Mouse (Mus musculus): ENCODE results near the gene Btbd6. TPM values are rescaled to one million over a fixed set of nuclear protein-coding genes. Genes with fewer than 3 reads are reported as not detected.

The Btbd6 gene
- polyA plus RNA-seq, 1 experiment = 25.7 TPM

GRCm38 (mm10) chr12:113004993-113005392, 28.7 kb downstream of the Btbd6 start:
- no peak for DNase-seq (ENCODE audit: low read depth)

DNA sequence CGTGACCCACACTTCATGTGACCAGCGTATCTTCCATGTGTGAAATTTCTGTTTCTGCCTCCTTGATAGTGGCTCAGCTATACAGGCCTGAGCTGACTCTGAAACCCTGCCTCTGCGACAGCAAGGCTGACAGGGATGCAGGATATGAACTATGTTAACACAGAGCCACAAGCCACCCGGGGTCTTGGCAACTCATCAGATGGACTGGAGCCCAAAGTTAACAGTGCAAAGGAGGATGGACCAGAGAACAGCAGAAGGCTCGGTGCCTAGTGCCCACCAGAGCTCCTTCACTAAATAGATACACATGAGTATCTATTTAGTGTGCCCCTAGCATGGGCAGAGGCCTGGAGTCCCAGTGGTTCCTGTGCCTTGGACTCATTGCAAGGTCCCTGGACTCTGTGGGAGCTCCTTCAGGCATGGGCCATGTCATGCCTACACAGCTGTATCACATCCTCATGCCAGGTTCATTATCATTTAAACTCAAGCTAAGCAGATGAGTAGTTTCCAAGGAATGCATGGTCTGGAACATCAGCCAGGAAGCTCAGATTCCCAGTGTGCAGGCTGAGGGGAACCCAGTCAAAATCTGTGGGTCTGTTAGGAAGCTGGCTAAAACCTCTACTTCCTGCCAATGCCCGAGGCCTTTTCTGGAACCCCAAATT, 35.5 kb downstream of the Btbd6 start:
- no peak for DNase-seq (ENCODE audit: low read depth)

- DNase-seq (ENCODE audit: low read depth) = no peak
These were observed 36.2 kb downstream of the Btbd6 start for GRCm38 (mm10) chr12:113012443-113012842.

DNA sequence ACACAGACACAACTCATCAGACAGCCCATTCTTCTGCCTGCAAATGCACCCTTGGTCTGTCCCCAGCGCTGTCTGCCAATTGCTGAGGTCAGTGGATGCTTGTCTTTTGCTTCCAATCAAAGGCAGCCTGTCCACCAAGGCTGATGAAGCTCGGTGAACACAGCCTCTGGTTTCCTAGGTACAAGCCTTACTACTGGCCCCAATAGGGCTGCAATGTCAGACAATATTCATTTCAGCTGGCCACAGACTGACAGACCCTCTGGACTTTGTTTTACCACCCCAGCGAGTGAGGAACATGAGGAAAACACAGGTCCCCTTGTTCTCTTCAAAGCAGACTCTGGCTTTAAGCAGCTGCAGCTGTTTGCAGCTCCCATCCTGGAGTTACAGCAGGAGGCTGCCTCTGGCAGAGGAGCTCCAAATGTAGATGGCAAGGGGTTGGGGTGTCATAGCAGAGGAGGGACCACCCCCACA, 36.8 kb downstream of the Btbd6 start:
- no peak for DNase-seq (ENCODE audit: low read depth)

GRCm38 (mm10) chr12:113013604-113014558, 37.6 kb downstream of the Btbd6 start, which contains the start of gene Pacs2:
TSS of gene Pacs2 (plus strand) at chr12:113014508.
- no peak for DNase-seq (ENCODE audit: low read depth)

DNA sequence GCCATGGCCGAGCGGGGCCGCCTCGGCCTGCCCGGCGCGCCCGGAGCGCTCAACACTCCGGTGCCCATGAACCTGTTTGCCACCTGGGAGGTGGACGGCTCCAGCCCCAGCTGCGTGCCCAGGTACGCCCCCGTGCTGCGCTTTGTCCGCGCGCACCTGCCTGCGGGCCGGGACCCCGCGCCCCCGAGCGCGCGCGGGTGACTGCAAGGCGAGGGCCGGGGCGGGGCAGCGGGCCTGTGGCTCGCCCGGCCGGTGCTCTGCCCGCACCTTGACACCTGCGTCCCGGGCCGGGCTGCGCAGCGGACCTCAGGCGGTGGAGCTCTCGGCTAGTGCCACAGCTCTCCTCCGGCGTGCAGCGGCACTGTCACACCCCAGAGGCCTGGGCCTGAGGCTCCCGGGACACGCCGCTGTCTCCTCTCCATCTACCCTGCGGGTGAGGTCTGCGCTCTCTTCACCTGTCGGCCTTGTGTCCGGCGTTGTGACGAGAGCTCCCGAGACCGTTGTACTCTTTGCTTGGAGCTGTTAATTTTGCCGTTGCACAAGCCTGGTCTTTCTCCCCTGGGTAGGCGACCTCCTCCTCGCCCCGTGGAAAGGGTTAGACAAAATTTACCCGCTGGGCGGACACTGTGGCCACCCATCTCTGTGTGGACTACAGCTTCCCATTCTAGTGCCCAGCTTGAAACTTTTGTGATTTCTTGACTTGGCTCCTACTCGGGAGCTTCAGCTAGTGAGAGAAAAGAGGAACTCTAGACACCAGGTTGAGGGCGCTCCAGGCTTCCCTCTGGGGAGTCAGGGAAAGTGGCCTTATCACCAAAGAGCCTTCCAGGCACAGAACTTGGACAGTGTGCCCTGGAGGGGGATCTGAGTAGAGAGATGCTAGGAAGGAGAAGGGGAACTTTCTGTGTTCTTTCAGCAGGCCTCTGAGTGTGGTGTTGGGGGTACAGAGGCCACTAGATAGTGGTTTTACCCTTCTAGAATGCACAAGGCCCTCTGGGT, 38.6 kb downstream of the Btbd6 start:
- DNase-seq (ENCODE audit: low read depth) = no peak

- DNase-seq (ENCODE audit: low read depth) = no peak
These were observed 39.7 kb downstream of the Btbd6 start for GRCm38 (mm10) chr12:113015956-113016355.

DNA sequence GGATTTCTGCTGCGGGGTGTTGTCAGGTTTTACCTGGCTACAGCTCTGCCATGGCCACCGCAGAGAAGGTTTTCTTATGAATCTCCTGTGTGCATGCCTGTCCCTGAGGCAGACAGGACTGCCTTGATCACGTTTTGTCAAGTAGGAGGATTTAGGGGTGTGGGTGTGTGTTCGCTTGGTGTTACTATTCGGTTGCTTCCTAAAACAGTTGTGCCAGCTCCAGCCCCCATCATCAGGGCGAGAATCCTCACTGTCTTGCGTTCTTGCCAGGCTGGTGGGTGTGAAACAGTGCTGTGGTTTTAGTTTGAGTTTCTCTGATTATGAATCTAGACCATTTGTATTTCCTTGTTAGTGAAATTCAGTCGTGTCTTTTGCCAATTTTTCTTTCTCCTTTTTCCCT, 40.7 kb downstream of the Btbd6 start:
- DNase-seq (ENCODE audit: low read depth) = no peak

DNA sequence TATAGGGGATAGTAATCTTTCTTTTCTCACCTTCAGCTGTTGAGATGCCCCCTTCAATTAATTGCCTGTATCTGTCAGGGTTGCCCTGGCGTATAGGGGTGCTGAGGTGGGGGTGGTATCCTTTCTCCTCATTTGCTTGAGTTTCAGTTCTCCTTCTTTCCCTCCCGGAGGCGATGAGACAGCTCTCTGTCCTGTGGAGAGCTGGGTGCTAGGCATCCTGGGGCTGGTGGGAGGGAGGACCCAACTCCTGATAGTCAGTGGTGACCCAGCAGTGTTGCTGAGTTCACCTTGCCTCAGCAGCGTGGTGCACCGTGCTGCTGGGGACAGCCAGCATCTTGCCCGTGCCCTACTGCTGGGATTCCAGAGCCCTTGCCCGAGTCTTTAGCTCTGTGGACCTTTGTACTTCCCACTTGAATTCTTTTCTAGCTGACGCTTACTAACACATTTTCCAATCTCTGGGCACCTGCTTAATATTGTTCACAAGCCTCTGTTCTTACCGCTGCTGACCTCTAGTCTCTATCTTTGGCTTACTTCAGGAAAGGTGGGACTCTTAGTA, 41.2 kb downstream of the Btbd6 start:
- DNase-seq (ENCODE audit: low read depth) = no peak

GRCm38 (mm10) chr12:113018763-113019162, 42.5 kb downstream of the Btbd6 start:
- no peak for DNase-seq (ENCODE audit: low read depth)

DNA sequence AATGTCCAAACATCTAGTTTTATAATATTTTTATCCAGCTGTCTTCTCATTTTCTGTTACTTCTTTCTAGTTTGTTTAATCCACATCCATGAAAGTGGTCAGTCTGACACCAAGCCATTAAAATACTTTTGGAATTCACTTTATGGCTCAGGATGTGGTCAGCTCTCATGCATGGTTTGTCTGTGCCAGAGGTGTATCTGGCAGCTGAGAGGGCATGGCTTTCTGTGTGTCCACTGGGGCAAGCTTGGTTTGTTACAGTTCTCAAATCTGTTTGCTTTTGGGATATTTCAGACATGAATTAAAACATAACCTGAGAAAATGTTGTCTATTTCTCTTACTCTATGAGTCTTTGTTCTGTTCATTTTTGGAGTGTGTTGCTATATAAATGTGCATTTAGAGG, 45.2 kb downstream of the Btbd6 start:
- no peak for DNase-seq (ENCODE audit: low read depth)

DNA sequence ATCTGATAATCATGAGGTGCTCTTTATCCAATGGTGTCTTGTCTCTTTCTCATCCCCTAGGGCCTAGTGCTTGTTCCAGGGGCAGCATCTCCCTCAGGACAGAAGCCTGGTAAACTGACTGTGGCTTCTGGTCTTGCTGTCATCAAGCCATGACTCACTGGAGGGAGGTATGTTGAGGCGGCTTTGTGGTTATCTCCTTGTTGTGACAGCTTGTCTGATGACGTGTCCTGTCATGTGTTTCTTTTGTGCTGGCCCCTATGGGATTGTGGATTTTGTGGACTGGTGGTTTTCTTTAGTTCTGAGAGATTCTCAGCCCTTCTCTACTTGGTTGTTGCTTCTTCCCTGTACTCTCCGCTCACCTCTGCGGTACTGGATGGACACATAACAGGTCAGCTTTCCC, 46.8 kb downstream of the Btbd6 start:
- DNase-seq (ENCODE audit: low read depth) = no peak

DNA sequence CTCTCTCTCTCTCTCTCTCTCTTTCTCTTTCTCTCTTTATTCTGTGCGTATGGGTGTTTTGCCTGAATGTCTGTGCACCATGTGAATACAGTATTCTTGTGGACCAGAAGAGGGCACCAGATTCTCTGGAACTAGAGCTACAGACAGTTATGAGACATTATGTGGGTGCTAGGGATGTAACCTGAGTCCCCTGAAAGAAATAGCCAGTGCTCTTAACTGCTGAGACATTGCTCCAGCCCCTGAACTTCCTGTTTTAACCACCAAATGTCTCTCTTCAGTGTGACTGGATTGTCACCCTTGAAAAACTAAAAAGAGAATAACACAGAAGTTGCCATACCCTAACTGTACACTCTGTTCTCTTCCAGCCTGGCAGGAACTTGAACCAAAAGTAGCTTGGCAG, 50.3 kb downstream of the Btbd6 start:
- DNase-seq (ENCODE audit: low read depth) = no peak

GRCm38 (mm10) chr12:113027495-113027894, 51.2 kb downstream of the Btbd6 start:
- no peak for DNase-seq (ENCODE audit: low read depth)

DNA sequence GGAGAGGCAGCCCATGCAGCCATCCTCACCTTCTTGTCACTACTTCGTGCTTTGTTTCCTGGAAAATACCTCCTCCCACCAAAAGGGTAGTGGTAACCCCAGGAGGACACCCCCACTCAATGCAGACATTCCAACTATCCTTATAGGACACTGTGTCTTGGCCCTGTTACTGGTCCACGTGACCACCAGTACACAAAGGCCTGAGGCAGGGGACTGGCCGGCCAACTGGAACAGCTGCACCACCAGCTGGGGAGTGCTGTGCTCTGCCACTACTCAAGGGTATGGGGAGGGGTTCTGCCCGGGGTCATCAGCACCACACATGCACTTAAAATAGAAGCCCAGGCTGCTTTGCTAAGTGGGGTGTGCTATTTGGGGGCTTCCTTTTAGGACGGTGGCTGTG, 51.8 kb downstream of the Btbd6 start:
- no peak for DNase-seq (ENCODE audit: low read depth)

Other genes starting within 250 kb of the Btbd6 start
- 53.6 and 55.4 TPM in 2 replicates for gene Pld4, start 215.8 kb upstream of the Btbd6 start, polyA plus RNA-seq (2012; rRNA removed)
- 4.7 and 5.2 TPM in 2 replicates for gene Ahnak2, start 173.8 kb upstream of the Btbd6 start, polyA plus RNA-seq (2012; rRNA removed)
- 8.3 and 9.7 TPM in 2 replicates for gene Clba1, start 167.5 kb upstream of the Btbd6 start, polyA plus RNA-seq (2012; rRNA removed)
- gene Cdca4, start 147.1 kb upstream of the Btbd6 start, polyA plus RNA-seq (2012; rRNA removed) = 16.2 and 17.9 TPM in 2 replicates
- gene Gpr132, start 108.3 kb upstream of the Btbd6 start, polyA plus RNA-seq (2012; rRNA removed) = 2.6 and 3.7 TPM in 2 replicates
- 39.4 and 46.9 TPM in 2 replicates for gene Jag2, start 46.7 kb upstream of the Btbd6 start, polyA plus RNA-seq (2012; rRNA removed)
- 47.3 and 51.0 TPM in 2 replicates for gene Nudt14, start 34.4 kb upstream of the Btbd6 start, polyA plus RNA-seq (2012; rRNA removed)
- 66.2 and 80.9 TPM in 2 replicates for gene Brf1, start 24.2 kb downstream of the Btbd6 start, polyA plus RNA-seq (2012; rRNA removed)
- gene Pacs2, start 38.0 kb downstream of the Btbd6 start, polyA plus RNA-seq (2012; rRNA removed) = 39.0 and 39.1 TPM in 2 replicates
- gene Tex22, start 98.0 kb downstream of the Btbd6 start, polyA plus RNA-seq (2012; rRNA removed) = 1.1 and 2.4 TPM in 2 replicates
- gene Mta1, start 121.8 kb downstream of the Btbd6 start, polyA plus RNA-seq (2012; rRNA removed) = 52.1 and 58.6 TPM in 2 replicates
- gene Crip2, start 163.8 kb downstream of the Btbd6 start, polyA plus RNA-seq (2012; rRNA removed) = 250 and 281 TPM in 2 replicates
- 9,197 and 10,915 TPM in 2 replicates for gene Crip1, start 169.8 kb downstream of the Btbd6 start, polyA plus RNA-seq (2012; rRNA removed)
- gene Tedc1, start 179.9 kb downstream of the Btbd6 start, polyA plus RNA-seq (2012; rRNA removed) = 4.5 and 4.6 TPM in 2 replicates
- 0.89 and 1.0 TPM in 2 replicates for gene Tmem121, start 209.4 kb downstream of the Btbd6 start, polyA plus RNA-seq (2012; rRNA removed)

Data from gonadal fat pad, adult 2 months (tissue).